Mouse (Mus musculus): ENCODE data around the gene Rbm46. TPM values are rescaled to one million over a fixed set of nuclear protein-coding genes. Genes with fewer than 3 reads are reported as not detected.

Gene Rbm46
- total RNA-seq (2017): 0.63 TPM in 1 of 2 replicates, not detected in the other

GRCm38 (mm10) chr3:82876372-82876739 is at the start of gene Rbm46:
Gene Rbm46, minus strand, starts transcription at chr3:82876483.
- ATAC-seq (replicated peaks in 1 of 2; ENCODE audit: insufficient read depth in 1 of 2, low FRiP score in 2 of 2, low TSS enrichment in 1 of 2, low read depth in 1 of 2, poor library complexity in 2 of 2, severe bottlenecking in 2 of 2): peak; percentile 76 to 80

GRCm38 (mm10) chr3:82915632-82916031 is 39.3 kb upstream of the Rbm46 start:
- no peak for ATAC-seq (replicated peaks in 1 of 2; ENCODE audit: insufficient read depth in 1 of 2, low FRiP score in 2 of 2, low TSS enrichment in 1 of 2, low read depth in 1 of 2, poor library complexity in 2 of 2, severe bottlenecking in 2 of 2)

- no peak for ATAC-seq (replicated peaks in 1 of 2; ENCODE audit: insufficient read depth in 1 of 2, low FRiP score in 2 of 2, low TSS enrichment in 1 of 2, low read depth in 1 of 2, poor library complexity in 2 of 2, severe bottlenecking in 2 of 2)
These were observed 32.4 kb upstream of the Rbm46 start for GRCm38 (mm10) chr3:82908671-82909070.

- peak; percentile 27 to 33; a peak in 2 of 4 replicates for ATAC-seq (replicated peaks in 1 of 2; ENCODE audit: insufficient read depth in 1 of 2, low FRiP score in 2 of 2, low TSS enrichment in 1 of 2, low read depth in 1 of 2, poor library complexity in 2 of 2, severe bottlenecking in 2 of 2)
These were observed 28.1 kb upstream of the Rbm46 start for GRCm38 (mm10) chr3:82904211-82904908.

- ATAC-seq (replicated peaks in 1 of 2; ENCODE audit: insufficient read depth in 1 of 2, low FRiP score in 2 of 2, low TSS enrichment in 1 of 2, low read depth in 1 of 2, poor library complexity in 2 of 2, severe bottlenecking in 2 of 2): peak; percentile 88 to 93
These were observed 27.4 kb upstream of the Rbm46 start, which contains the start of gene Lrat for GRCm38 (mm10) chr3:82903613-82904205. Gene Lrat, minus strand, starts transcription at chr3:82903973.

- no peak for ATAC-seq (replicated peaks in 1 of 2; ENCODE audit: insufficient read depth in 1 of 2, low FRiP score in 2 of 2, low TSS enrichment in 1 of 2, low read depth in 1 of 2, poor library complexity in 2 of 2, severe bottlenecking in 2 of 2)
These were observed 26.7 kb upstream of the Rbm46 start for GRCm38 (mm10) chr3:82902757-82903612.

GRCm38 (mm10) chr3:82888842-82889241 is 12.6 kb upstream of the Rbm46 start:
- ATAC-seq (replicated peaks in 1 of 2; ENCODE audit: insufficient read depth in 1 of 2, low FRiP score in 2 of 2, low TSS enrichment in 1 of 2, low read depth in 1 of 2, poor library complexity in 2 of 2, severe bottlenecking in 2 of 2): no peak

GRCm38 (mm10) chr3:82877258-82877657 is 975 bp upstream of the Rbm46 start:
- ATAC-seq (replicated peaks in 1 of 2; ENCODE audit: insufficient read depth in 1 of 2, low FRiP score in 2 of 2, low TSS enrichment in 1 of 2, low read depth in 1 of 2, poor library complexity in 2 of 2, severe bottlenecking in 2 of 2): peak; percentile 62 to 67; a peak in 3 of 4 replicates

- ATAC-seq (replicated peaks in 1 of 2; ENCODE audit: insufficient read depth in 1 of 2, low FRiP score in 2 of 2, low TSS enrichment in 1 of 2, low read depth in 1 of 2, poor library complexity in 2 of 2, severe bottlenecking in 2 of 2): no peak
These were observed 462 bp downstream of the Rbm46 start for GRCm38 (mm10) chr3:82875671-82876371.

GRCm38 (mm10) chr3:82857414-82858077 is 18.7 kb downstream of the Rbm46 start:
- no peak for ATAC-seq (replicated peaks in 1 of 2; ENCODE audit: insufficient read depth in 1 of 2, low FRiP score in 2 of 2, low TSS enrichment in 1 of 2, low read depth in 1 of 2, poor library complexity in 2 of 2, severe bottlenecking in 2 of 2)

- ATAC-seq (replicated peaks in 1 of 2; ENCODE audit: insufficient read depth in 1 of 2, low FRiP score in 2 of 2, low TSS enrichment in 1 of 2, low read depth in 1 of 2, poor library complexity in 2 of 2, severe bottlenecking in 2 of 2): no peak
These were observed 51.1 kb downstream of the Rbm46 start for GRCm38 (mm10) chr3:82825165-82825564.

GRCm38 (mm10) chr3:82811851-82812250 is 64.4 kb downstream of the Rbm46 start:
- no peak for ATAC-seq (replicated peaks in 1 of 2; ENCODE audit: insufficient read depth in 1 of 2, low FRiP score in 2 of 2, low TSS enrichment in 1 of 2, low read depth in 1 of 2, poor library complexity in 2 of 2, severe bottlenecking in 2 of 2)

GRCm38 (mm10) chr3:82810334-82811120 is 65.8 kb downstream of the Rbm46 start:
- no peak for ATAC-seq (replicated peaks in 1 of 2; ENCODE audit: insufficient read depth in 1 of 2, low FRiP score in 2 of 2, low TSS enrichment in 1 of 2, low read depth in 1 of 2, poor library complexity in 2 of 2, severe bottlenecking in 2 of 2)

GRCm38 (mm10) chr3:82809769-82810168 is 66.5 kb downstream of the Rbm46 start:
- ATAC-seq (replicated peaks in 1 of 2; ENCODE audit: insufficient read depth in 1 of 2, low FRiP score in 2 of 2, low TSS enrichment in 1 of 2, low read depth in 1 of 2, poor library complexity in 2 of 2, severe bottlenecking in 2 of 2): no peak

GRCm38 (mm10) chr3:82808323-82808911 is 67.9 kb downstream of the Rbm46 start:
- ATAC-seq (replicated peaks in 1 of 2; ENCODE audit: insufficient read depth in 1 of 2, low FRiP score in 2 of 2, low TSS enrichment in 1 of 2, low read depth in 1 of 2, poor library complexity in 2 of 2, severe bottlenecking in 2 of 2): peak; percentile 80 to 84

- peak; percentile 12 to 52; a peak in 2 of 4 replicates for ATAC-seq (replicated peaks in 1 of 2; ENCODE audit: insufficient read depth in 1 of 2, low FRiP score in 2 of 2, low TSS enrichment in 1 of 2, low read depth in 1 of 2, poor library complexity in 2 of 2, severe bottlenecking in 2 of 2)
These were observed 71.0 kb downstream of the Rbm46 start for GRCm38 (mm10) chr3:82805291-82805690.
